Mouse (Mus musculus): ENCODE data around the gene Arhgef10l.

Arhgef10l gene

GRCm38 (mm10) chr4:140657681-140658575, 7.9 kb downstream of the Arhgef10l start:
- no peak for DNase-seq (ENCODE audit: low spot score in 2 of 2)

GRCm38 (mm10) chr4:140656529-140656928, 9.3 kb downstream of the Arhgef10l start:
- no peak for DNase-seq (ENCODE audit: low spot score in 2 of 2)

GRCm38 (mm10) chr4:140654798-140655197, 11.0 kb downstream of the Arhgef10l start:
- no peak for DNase-seq (ENCODE audit: low spot score in 2 of 2)

GRCm38 (mm10) chr4:140653835-140654583, 11.8 kb downstream of the Arhgef10l start:
- DNase-seq (ENCODE audit: low spot score in 2 of 2) = no peak

- DNase-seq (ENCODE audit: low spot score in 2 of 2) = no peak
Observed at GRCm38 (mm10) chr4:140649731-140650130, 16.1 kb downstream of the Arhgef10l start.

GRCm38 (mm10) chr4:140649207-140649591, 16.6 kb downstream of the Arhgef10l start:
- no peak for DNase-seq (ENCODE audit: low spot score in 2 of 2)

- DNase-seq (ENCODE audit: low spot score in 2 of 2) = no peak
Observed at GRCm38 (mm10) chr4:140648443-140649206, 17.2 kb downstream of the Arhgef10l start.

GRCm38 (mm10) chr4:140647711-140648421, 17.9 kb downstream of the Arhgef10l start:
- DNase-seq (ENCODE audit: low spot score in 2 of 2) = no peak

- no peak for DNase-seq (ENCODE audit: low spot score in 2 of 2)
Observed at GRCm38 (mm10) chr4:140645638-140646037, 20.2 kb downstream of the Arhgef10l start.

- DNase-seq (ENCODE audit: low spot score in 2 of 2) = no peak
Observed at GRCm38 (mm10) chr4:140644701-140645100, 21.1 kb downstream of the Arhgef10l start.

GRCm38 (mm10) chr4:140644276-140644675, 21.5 kb downstream of the Arhgef10l start:
- DNase-seq (ENCODE audit: low spot score in 2 of 2) = no peak

- no peak for DNase-seq (ENCODE audit: low spot score in 2 of 2)
Observed at GRCm38 (mm10) chr4:140642378-140642777, 23.4 kb downstream of the Arhgef10l start.

GRCm38 (mm10) chr4:140641414-140641918, 24.3 kb downstream of the Arhgef10l start:
- no peak for DNase-seq (ENCODE audit: low spot score in 2 of 2)

GRCm38 (mm10) chr4:140640668-140641067, 25.1 kb downstream of the Arhgef10l start:
- DNase-seq (ENCODE audit: low spot score in 2 of 2) = no peak

- no peak for DNase-seq (ENCODE audit: low spot score in 2 of 2)
Observed at GRCm38 (mm10) chr4:140640242-140640523, 25.6 kb downstream of the Arhgef10l start.

GRCm38 (mm10) chr4:140639431-140640241, 26.2 kb downstream of the Arhgef10l start:
- no peak for DNase-seq (ENCODE audit: low spot score in 2 of 2)

GRCm38 (mm10) chr4:140638591-140638990, 27.2 kb downstream of the Arhgef10l start:
- no peak for DNase-seq (ENCODE audit: low spot score in 2 of 2)

GRCm38 (mm10) chr4:140637269-140637668, 28.5 kb downstream of the Arhgef10l start:
- no peak for DNase-seq (ENCODE audit: low spot score in 2 of 2)

- DNase-seq (ENCODE audit: low spot score in 2 of 2) = no peak
Observed at GRCm38 (mm10) chr4:140636312-140636996, 29.4 kb downstream of the Arhgef10l start.

GRCm38 (mm10) chr4:140634861-140635388, 30.9 kb downstream of the Arhgef10l start:
- DNase-seq (ENCODE audit: low spot score in 2 of 2) = no peak
